Mouse (Mus musculus): ENCODE measurements around the gene Wbp11. TPM values are rescaled to one million over a fixed set of nuclear protein-coding genes. Genes with fewer than 3 reads are reported as not detected.

Wbp11 gene
- total and polyA plus RNA-seq, 3 experiments = 43.5 to 411 (median 294) TPM

DNA sequence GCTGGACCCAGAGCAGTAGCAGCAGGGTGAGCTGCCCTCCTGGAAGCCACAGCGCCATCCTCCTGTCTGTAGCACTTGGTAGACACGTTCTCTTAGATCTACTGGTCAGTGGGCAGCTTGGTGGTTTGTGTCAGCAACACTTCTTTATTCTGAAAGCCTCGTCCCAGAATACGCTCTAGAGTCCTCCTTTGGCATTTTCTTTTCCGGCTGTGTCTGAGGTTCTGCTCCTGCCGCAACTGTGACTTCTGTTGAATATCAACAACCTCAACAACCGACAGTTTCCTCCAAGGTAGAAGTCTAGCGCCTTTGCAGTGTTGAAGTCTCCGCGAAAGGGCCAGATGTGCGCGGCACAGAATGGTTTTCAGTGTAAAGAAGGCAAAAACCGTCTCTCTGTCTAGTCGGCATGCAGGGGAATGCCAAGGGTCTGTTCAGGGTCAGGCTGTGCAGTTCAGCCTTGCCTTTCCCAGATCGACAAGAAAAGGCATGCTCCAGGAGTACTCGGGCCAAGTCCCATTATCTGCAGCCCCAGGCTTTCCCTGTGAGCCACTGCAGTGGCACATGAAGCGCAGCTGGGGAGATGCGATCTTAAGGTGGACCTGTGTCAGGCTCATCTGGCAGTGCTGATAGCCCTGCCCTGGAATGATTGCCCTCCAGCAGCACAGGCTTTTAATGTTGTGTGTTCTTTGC, 29.3 kb upstream of the Wbp11 start, which contains the start of gene Art4:
Gene Art4 (minus strand): TSS at position 548 of the 687 bp plus-strand sequence.
- Histone ChIP-seq H3K9ac (ENCODE audit: control insufficient read depth, low read depth, low read length, poor library complexity, severe bottlenecking) (peak within 1 kb of the TSS; percentile 43), H3K36me3 (ENCODE audit: control insufficient read depth in 1 of 2, insufficient read depth in 2 of 2, low read length in 2 of 2) (peaks cover 0 to 9% of the 10 kb centered on the region in 2 experiments; a peak in 2 of 4 replicates), H3K79me2 (ENCODE audit: control insufficient read depth, insufficient read depth, low read length, poor library complexity) (no peaks in the 10 kb centered on the region), H3K27ac (ENCODE audit: control insufficient read depth, low read depth, low read length) (peak within 1 kb of the TSS; percentile 28; the same call in 1 of the 2 replicates), H3K4me3 (ENCODE audit: control insufficient read depth in 1 of 2, insufficient read depth in 1 of 2, low read depth in 2 of 2, low read length in 2 of 2) (peak within 1 kb of the TSS; percentile 16 to 67), H3K4me1 (ENCODE audit: control insufficient read depth in 1 of 2, insufficient read depth in 2 of 2, low read length in 2 of 2) (peaks cover 0 to 22% of the 10 kb centered on the region in 2 experiments; a peak in 3 of 4 replicates), H3K9me3 (replicated peaks; ENCODE audit: insufficient read depth, low read length) (no peaks in the 10 kb centered on the region), H3K27me3 (ENCODE audit: control insufficient read depth in 1 of 2, insufficient read depth in 2 of 2, low read length in 2 of 2) (no peaks in the 10 kb centered on the region)
- peak; percentile 85 for DNase-seq (ENCODE audit: low read depth, low spot score)
- TF ChIP-seq POLR2AphosphoS5 (IDR thresholded peaks at IDR 0.05; ENCODE audit: borderline replicate concordance, low read depth, low read length) (no peak), MAX (IDR thresholded peaks at IDR 0.05; ENCODE audit: low read length) (no peak; the same call in 1 of the 2 replicates), MYC (IDR thresholded peaks at IDR 0.05; ENCODE audit: low read depth, low read length) (0 out of 2 replicates have a peak, but pooled peaks have one; percentile 16), ETS1 (IDR thresholded peaks at IDR 0.05; ENCODE audit: low read depth, low read length) (peak; percentile 89), CHD2 (IDR thresholded peaks at IDR 0.05; ENCODE audit: low read length) (no peak; the same call in 1 of the 2 replicates), TBP (IDR thresholded peaks at IDR 0.05; ENCODE audit: low read depth, low read length) (no peak), MAFK (IDR thresholded peaks at IDR 0.05; ENCODE audit: borderline replicate concordance, low read depth, low read length) (0 out of 2 replicates have a peak, but pooled peaks have one; percentile 15), SIN3A (IDR thresholded peaks at IDR 0.05; ENCODE audit: low read length) (peak; percentile 66), JUND (IDR thresholded peaks at IDR 0.05; ENCODE audit: low read depth, low read length) (no peak), NELFE (IDR thresholded peaks at IDR 0.05; ENCODE audit: low read depth, low read length) (no peak), SMC3 (IDR thresholded peaks at IDR 0.05; ENCODE audit: low read depth, low read length) (peak; percentile 25), E2F4 (IDR thresholded peaks at IDR 0.05; ENCODE audit: borderline replicate concordance, low read depth, low read length) (no peak), EP300 (IDR thresholded peaks at IDR 0.05; ENCODE audit: low read depth in 1 of 2, low read length in 2 of 2) (peak; percentile 88 to 93), ZNF384 (IDR thresholded peaks at IDR 0.05; ENCODE audit: low read depth, low read length) (no peak), USF2 (IDR thresholded peaks at IDR 0.05; ENCODE audit: borderline replicate concordance in 1 of 2, insufficient read depth in 1 of 2, low read depth in 1 of 2, low read length in 2 of 2) (no peak), USF1 (IDR thresholded peaks at IDR 0.05; ENCODE audit: low read depth, low read length) (no peak), MYB (IDR thresholded peaks at IDR 0.05; ENCODE audit: low read depth, low read length) (no peak), CHD1 (IDR thresholded peaks at IDR 0.05; ENCODE audit: low read depth, low read length) (no peak), POLR2A (IDR thresholded peaks at IDR 0.05; ENCODE audit: control insufficient read depth in 1 of 2, insufficient read depth in 1 of 2, low read depth in 1 of 2, low read length in 2 of 2, poor library complexity in 1 of 2) (no peak), TCF12 (IDR thresholded peaks at IDR 0.05; ENCODE audit: low read depth, low read length) (peak; percentile 98), MAZ (IDR thresholded peaks at IDR 0.05; ENCODE audit: low read depth, low read length) (no peak; the same call in 1 of the 2 replicates), ZMIZ1 (IDR thresholded peaks at IDR 0.05; ENCODE audit: low read depth, low read length) (no peak), RAD21 (IDR thresholded peaks at IDR 0.05; ENCODE audit: low read depth, low read length) (no peak; the same call in 1 of the 2 replicates), ELF1 (IDR thresholded peaks at IDR 0.05; ENCODE audit: low read depth, low read length) (no peak), NRF1 (IDR thresholded peaks at IDR 0.05; ENCODE audit: insufficient read depth, low read depth, low read length, poor library complexity, severe bottlenecking) (no peak), RCOR1 (IDR thresholded peaks at IDR 0.05; ENCODE audit: low read depth, low read length) (peak; percentile 72), ZC3H11A (IDR thresholded peaks at IDR 0.05; ENCODE audit: low read depth, low read length) (no peak), TAL1 (IDR thresholded peaks at IDR 0.05; ENCODE audit: low read length) (peak; percentile 94), ZKSCAN1 (IDR thresholded peaks at IDR 0.05; ENCODE audit: low read depth, low read length) (no peak), UBTF (IDR thresholded peaks at IDR 0.05; ENCODE audit: borderline replicate concordance, insufficient read depth, low read depth, low read length) (0 out of 2 replicates have a peak, but pooled peaks have one; percentile 32), BHLHE40 (IDR thresholded peaks at IDR 0.05; ENCODE audit: borderline replicate concordance, low read depth, low read length) (peak; percentile 83), GABPA (IDR thresholded peaks at IDR 0.05; ENCODE audit: low read depth, low read length) (no peak), POLR2AphosphoS2 (IDR thresholded peaks at IDR 0.05; ENCODE audit: low read length) (no peak), KAT2A (conservative IDR thresholded peaks at IDR 0.05; ENCODE audit: low read depth, low read length) (no peak), MEF2A (IDR thresholded peaks at IDR 0.05; ENCODE audit: extremely low read depth, insufficient replicate concordance, low read depth, low read length, poor library complexity, severe bottlenecking) (no peak)

Data from MEL (cell line).